Mouse (Mus musculus) myocyte (in vitro differentiated cells): ENCODE measurements at regions not wholly inside any gene's neighbourhood (a gene's known extent, or its start where the extent isn't known, plus 50 kb on each side); places are given as distances from the start of the nearest gene placed in this dataset.

ENCODE experiments used
- H3K27me3 ChIP-seq: one replicate; pipeline ENCODE4 v1.6.1; 2011; ENCODE audit not compliant: control insufficient read depth, insufficient read depth, insufficient read length
- H3K36me3 ChIP-seq: one replicate; pipeline ENCODE4 v1.6.1; 2011; ENCODE audit not compliant: control insufficient read depth, insufficient read depth
- H3K4me2 ChIP-seq: one replicate; pipeline ENCODE4 v1.6.1; 2011; ENCODE audit warnings: low read depth, control low read depth
- H3K4me3 ChIP-seq: one replicate; pipeline ENCODE4 v1.5.1; 2011; ENCODE audit warnings: mild to moderate bottlenecking, control low read depth, moderate library complexity
- H3K79me2 ChIP-seq: one replicate; pipeline ENCODE4 v1.6.1; 2011; ENCODE audit not compliant: control insufficient read depth, insufficient read depth
- H3ac ChIP-seq: one replicate; pipeline ENCODE4 v1.6.1; 2011; ENCODE audit not compliant: control insufficient read depth, insufficient read length
- CEBPB ChIP-seq: IDR thresholded peaks from 2 replicates; pipeline ENCODE4 v1.6.1; 2011; ENCODE audit warnings: mild to moderate bottlenecking, moderate library complexity; ENCODE audit not compliant: poor library complexity, insufficient read depth, severe bottlenecking
- E2F4 ChIP-seq: IDR thresholded peaks from one replicate; pipeline ENCODE4 v1.6.1; 2011; ENCODE audit warnings: mild to moderate bottlenecking, control low read depth, moderate library complexity; ENCODE audit not compliant: insufficient read depth
- MAX ChIP-seq: IDR thresholded peaks from one replicate; pipeline ENCODE4 v1.6.1; 2011; ENCODE audit warnings: low read depth, mild to moderate bottlenecking, control low read depth
- MYOD1 ChIP-seq, 3 experiments: IDR thresholded peaks; one replicate each; pipeline ENCODE4 v1.6.1; 2011; ENCODE audit warnings: control low read depth in 2 of 3, low read depth in 2 of 3, mild to moderate bottlenecking in 2 of 3, moderate library complexity in 1 of 3; ENCODE audit not compliant: insufficient read length in 2 of 3, control insufficient read depth in 1 of 3
- MYOG ChIP-seq, 3 experiments: IDR thresholded peaks; one replicate each; pipeline ENCODE4 v1.6.1; 2011; ENCODE audit warnings: control low read depth in 2 of 3, low read depth in 2 of 3, mild to moderate bottlenecking in 2 of 3; ENCODE audit not compliant: insufficient read length in 2 of 3, control insufficient read depth in 1 of 3, insufficient read depth in 1 of 3
- POLR2A ChIP-seq: IDR thresholded peaks from one replicate; pipeline ENCODE4 v1.6.1; 2011; ENCODE audit warnings: low read depth, mild to moderate bottlenecking, control low read depth, moderate library complexity; ENCODE audit not compliant: insufficient read length
- POLR2AphosphoS2 ChIP-seq: IDR thresholded peaks from one replicate; pipeline ENCODE4 v1.6.1; 2011; ENCODE audit warnings: low read depth, control low read depth; ENCODE audit not compliant: insufficient read length
- REST ChIP-seq: IDR thresholded peaks from one replicate; pipeline ENCODE4 v1.6.1; 2011; ENCODE audit warnings: mild to moderate bottlenecking, control low read depth, moderate library complexity; ENCODE audit not compliant: insufficient read depth, insufficient read length
- SRF ChIP-seq: IDR thresholded peaks from one replicate; pipeline ENCODE4 v1.6.1; 2011; ENCODE audit warnings: low read depth; ENCODE audit not compliant: control insufficient read depth, insufficient read length
- TCF12 ChIP-seq: IDR thresholded peaks from one replicate; pipeline ENCODE4 v1.6.1; 2011; ENCODE audit warnings: mild to moderate bottlenecking, control low read depth; ENCODE audit not compliant: poor library complexity, insufficient read depth, severe bottlenecking
- TCF3 ChIP-seq: IDR thresholded peaks from one replicate; pipeline ENCODE4 v1.6.1; 2011; ENCODE audit warnings: low read depth, control low read depth; ENCODE audit not compliant: insufficient read length
- USF1 ChIP-seq: IDR thresholded peaks from one replicate; pipeline ENCODE4 v1.6.1; 2011; ENCODE audit warnings: low read depth, mild to moderate bottlenecking, control low read depth, moderate library complexity

DNA sequence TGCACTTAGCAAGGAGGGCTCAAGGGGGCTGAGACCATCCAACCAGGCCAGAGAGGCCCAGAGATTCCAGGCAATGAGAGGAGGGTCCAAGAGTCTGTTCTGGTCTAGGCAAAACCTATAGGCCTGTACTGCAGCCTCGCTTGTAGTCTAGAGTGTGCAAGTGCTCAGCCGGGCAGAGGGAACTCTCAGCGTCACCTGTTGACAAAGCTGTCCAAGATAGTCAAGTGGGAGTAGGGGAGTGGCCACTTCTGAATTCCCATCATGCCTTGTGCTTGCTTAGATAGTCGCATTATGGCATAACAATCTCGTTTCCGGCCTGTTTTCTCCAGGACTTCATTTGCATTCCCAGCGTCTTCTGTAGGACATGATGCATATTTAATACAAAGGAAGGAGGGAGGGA, 398.7 kb upstream of the Zmiz1 start:
- no peaks in the 10 kb centered on the region for H3K79me2 ChIP-seq
- H3K4me2 ChIP-seq = no peak overlapping the region
- no peaks in the 10 kb centered on the region for H3K27me3 ChIP-seq
- no peaks in the 10 kb centered on the region for H3K36me3 ChIP-seq
- no peak overlapping the region for H3ac ChIP-seq
- no peak for TF ChIP-seq TCF12
- TF ChIP-seq TCF3 = no peak
- TF ChIP-seq SRF = no peak
- H3K4me3 ChIP-seq = no peak overlapping the region

DNA sequence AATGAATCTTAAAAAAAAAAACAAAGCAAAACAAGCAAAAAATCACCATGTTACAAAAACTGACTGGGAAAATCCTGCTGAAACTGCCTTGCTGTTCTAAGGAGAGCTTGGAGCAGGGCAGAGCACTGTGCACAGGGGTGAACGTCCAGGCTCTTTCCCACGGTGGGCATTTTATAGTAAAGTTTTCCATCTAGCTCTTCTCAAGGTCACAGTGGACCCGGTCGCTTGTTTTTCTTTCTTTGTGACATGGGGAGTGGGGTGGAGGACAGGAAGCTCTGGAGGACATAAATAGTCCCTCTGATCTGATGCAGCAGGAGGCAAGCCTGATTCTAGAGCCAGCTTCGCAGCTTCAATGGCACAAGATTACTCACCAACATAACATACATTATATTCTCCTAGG, 395.9 kb upstream of the Zmiz1 start:
- TF ChIP-seq MYOD1 (IDR thresholded peaks at IDR 0.05; ENCODE audit: control insufficient read depth in 1 of 3, insufficient read length in 2 of 3, low read depth in 2 of 3) = no peak
- Histone ChIP-seq H3K27me3 (no peaks in the 10 kb centered on the region), H3ac (no peak overlapping the region), H3K79me2 (no peaks in the 10 kb centered on the region), H3K4me2 (no peak overlapping the region), H3K36me3 (no peaks in the 10 kb centered on the region), H3K4me3 (no peak overlapping the region)

DNA sequence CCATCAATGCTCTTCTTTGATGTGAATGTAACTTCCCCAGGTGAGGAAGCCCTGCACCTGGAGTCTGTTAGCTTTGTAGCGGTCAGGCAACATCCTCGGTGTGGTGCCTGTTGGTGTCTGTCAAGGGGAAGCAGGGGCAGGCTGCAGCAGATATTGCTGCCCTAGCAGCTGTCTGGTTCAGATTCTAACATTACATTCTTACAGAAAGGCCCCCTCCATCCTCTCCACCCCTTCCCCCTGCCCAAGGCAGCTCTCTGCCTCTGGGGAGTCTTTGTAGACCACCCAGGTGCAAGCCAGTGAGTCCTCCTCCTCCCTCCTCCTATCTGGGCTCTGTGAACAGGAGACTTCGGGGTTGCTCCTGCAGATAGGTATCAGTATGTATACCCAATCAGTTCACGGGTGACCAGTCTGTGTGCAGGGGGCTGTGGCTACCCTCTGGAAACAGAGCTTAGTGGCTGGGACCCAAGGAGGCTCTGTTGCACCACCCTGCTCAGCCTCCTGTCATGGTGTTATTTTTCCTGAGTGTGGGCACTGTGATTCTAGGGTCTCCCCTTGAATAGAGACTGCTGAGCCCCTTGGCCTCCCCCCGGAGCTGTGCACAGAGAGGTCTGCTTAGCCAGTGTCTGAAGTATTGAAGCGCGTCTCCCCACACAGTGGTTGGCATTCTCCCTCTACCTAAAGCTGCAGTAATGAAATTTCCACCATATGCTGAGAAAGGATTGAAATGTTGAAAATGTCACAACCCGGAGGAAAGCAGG, 394.6 kb upstream of the Zmiz1 start:
- Histone ChIP-seq H3K4me3 (no peak overlapping the region), H3ac (no peak overlapping the region), H3K4me2 (no peak overlapping the region), H3K27me3 (no peaks in the 10 kb centered on the region), H3K36me3 (no peaks in the 10 kb centered on the region), H3K79me2 (no peaks in the 10 kb centered on the region)
- TF ChIP-seq CEBPB (no peak), MYOD1 (IDR thresholded peaks at IDR 0.05; ENCODE audit: control insufficient read depth in 1 of 3, insufficient read length in 2 of 3, low read depth in 2 of 3) (peak in 2 of 3 experiments; percentile 41 to 51)

DNA sequence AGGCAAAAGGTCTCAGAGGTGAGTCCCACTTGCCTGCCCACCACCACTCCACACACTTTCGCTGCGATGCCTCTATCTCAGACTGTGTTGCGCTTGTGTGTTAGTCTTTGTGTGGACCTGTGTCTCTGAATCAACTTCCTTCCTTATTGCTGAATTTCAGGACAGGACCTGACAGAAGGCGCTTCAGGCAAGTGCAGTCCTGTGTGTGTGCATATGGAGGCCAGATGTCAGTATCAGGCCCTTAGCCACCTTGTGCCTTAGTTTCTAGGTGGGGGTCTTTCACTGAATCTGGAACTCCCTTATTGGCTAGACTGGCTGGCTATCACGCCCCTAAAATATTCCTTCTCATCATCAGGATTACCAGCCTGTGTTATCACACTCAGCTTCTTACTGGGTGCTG, 391.6 kb upstream of the Zmiz1 start:
- no peaks in the 10 kb centered on the region for H3K36me3 ChIP-seq

DNA sequence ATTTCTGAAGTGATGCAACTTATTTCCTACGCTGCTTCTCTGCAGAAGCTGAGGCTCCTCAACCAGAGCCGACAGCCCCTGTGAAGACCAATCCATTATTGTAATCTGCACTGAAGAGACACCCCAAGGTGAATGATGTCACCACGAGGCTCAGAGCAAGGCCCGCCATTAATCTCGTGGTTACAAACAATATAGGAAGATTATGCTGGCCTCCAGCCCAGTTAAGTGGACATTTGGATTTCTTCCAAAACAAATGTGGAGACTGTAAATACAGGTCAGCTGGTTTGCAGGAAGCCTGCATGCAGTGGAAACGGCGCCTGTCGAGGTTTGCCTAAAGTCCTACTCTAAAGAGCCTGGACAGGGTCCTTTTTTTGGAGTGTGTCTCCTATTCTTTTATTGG, 390.6 kb upstream of the Zmiz1 start:
- TF ChIP-seq TCF3 (no peak), POLR2A (no peak), POLR2AphosphoS2 (no peak), USF1 (no peak), TCF12 (no peak), MYOD1 (IDR thresholded peaks at IDR 0.05; ENCODE audit: control insufficient read depth in 1 of 3, insufficient read length in 2 of 3, low read depth in 2 of 3) (no peak), MYOG (IDR thresholded peaks at IDR 0.05; ENCODE audit: control insufficient read depth in 1 of 3, insufficient read depth in 1 of 3, insufficient read length in 2 of 3, low read depth in 2 of 3) (no peak), CEBPB (no peak), SRF (no peak), MAX (no peak), E2F4 (no peak)

More for the DNA sequence above, 391.6 kb upstream of the Zmiz1 start:
- TF ChIP-seq TCF3 (no peak), TCF12 (no peak), MYOG (IDR thresholded peaks at IDR 0.05; ENCODE audit: control insufficient read depth in 1 of 3, insufficient read depth in 1 of 3, insufficient read length in 2 of 3, low read depth in 2 of 3) (no peak), MAX (no peak), CEBPB (no peak), POLR2AphosphoS2 (no peak), POLR2A (no peak), MYOD1 (IDR thresholded peaks at IDR 0.05; ENCODE audit: control insufficient read depth in 1 of 3, insufficient read length in 2 of 3, low read depth in 2 of 3) (no peak), USF1 (no peak), SRF (no peak), REST (no peak), E2F4 (no peak)
- Histone ChIP-seq H3K79me2 (no peaks in the 10 kb centered on the region), H3K4me3 (no peak overlapping the region), H3K4me2 (no peak overlapping the region), H3K27me3 (no peaks in the 10 kb centered on the region), H3ac (no peak overlapping the region)

DNA sequence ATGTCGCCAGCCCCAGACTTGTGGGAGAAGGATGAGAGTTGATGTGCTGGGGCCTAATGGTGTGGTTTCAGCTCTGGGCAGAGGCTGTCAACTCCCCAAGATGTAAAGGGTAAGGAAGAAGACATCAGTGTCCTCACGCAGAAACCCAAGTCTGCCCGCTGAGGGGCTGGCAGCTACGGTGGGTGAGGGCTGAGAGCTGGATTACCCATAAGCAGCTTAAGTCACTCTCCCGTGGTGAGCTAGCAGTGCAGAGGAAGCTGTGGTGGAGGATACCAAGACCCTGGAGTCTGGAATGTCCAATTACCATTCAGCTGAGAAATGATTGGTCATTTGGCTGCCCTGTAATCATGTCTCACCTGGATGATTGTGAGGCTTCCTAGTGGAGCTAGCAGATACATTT, 385.8 kb upstream of the Zmiz1 start:
- no peaks in the 10 kb centered on the region for H3K36me3 ChIP-seq
- H3K79me2 ChIP-seq = no peaks in the 10 kb centered on the region
- no peak overlapping the region for H3ac ChIP-seq
- H3K4me2 ChIP-seq = no peak overlapping the region
- TF ChIP-seq REST = no peak
- TF ChIP-seq CEBPB = no peak
- no peak for TF ChIP-seq POLR2AphosphoS2
- TF ChIP-seq USF1 = no peak
- TF ChIP-seq MYOD1 (IDR thresholded peaks at IDR 0.05; ENCODE audit: control insufficient read depth in 1 of 3, insufficient read length in 2 of 3, low read depth in 2 of 3) = no peak
- TF ChIP-seq POLR2A = no peak
- TF ChIP-seq TCF12 = no peak
- TF ChIP-seq SRF = no peak
- H3K4me3 ChIP-seq = no peak overlapping the region
- no peaks in the 10 kb centered on the region for H3K27me3 ChIP-seq

More for the DNA sequence above, 390.6 kb upstream of the Zmiz1 start:
- H3K4me2 ChIP-seq = no peak overlapping the region
- H3ac ChIP-seq = no peak overlapping the region
- H3K36me3 ChIP-seq = no peaks in the 10 kb centered on the region
- H3K4me3 ChIP-seq = no peak overlapping the region
- H3K79me2 ChIP-seq = no peaks in the 10 kb centered on the region
- no peaks in the 10 kb centered on the region for H3K27me3 ChIP-seq
